Mouse (Mus musculus) bone marrow, adult 2 months (tissue): Measurements from ENCODE around the gene Gpr27.

ENCODE experiments used
- CTCF ChIP-seq: fragments of 200-500 bp; IDR thresholded peaks from 2 replicates; pipeline ENCODE4 v1.5.1; 2011; ENCODE audit warnings: low read length, control low read depth; ENCODE audit not compliant: control insufficient read depth, insufficient read depth
- POLR2A ChIP-seq: fragments of 200-500 bp; IDR thresholded peaks from 2 replicates; pipeline ENCODE4 v1.6.1; 2011; ENCODE audit warnings: low read depth, mild to moderate bottlenecking, control low read depth, low read length, borderline replicate concordance; ENCODE audit not compliant: control insufficient read depth

- TF ChIP-seq CTCF = no peak
- TF ChIP-seq POLR2A = no peak
Measured at GRCm38 (mm10) chr6:99725971-99726561, 33.6 kb downstream of the Gpr27 start, which contains the start of gene Prok2.
